Mouse (Mus musculus) C2C12 (cell line): Measurements from ENCODE around the gene Gm18596. TPM values are rescaled to one million over a fixed set of nuclear protein-coding genes. Genes with fewer than 3 reads are reported as not detected.
"Not testable (repeated sequence)": the region's sequence is repeated elsewhere in the genome, so short reads cannot be mapped to it uniquely, and the experiment has no call there.

Experiments
- H3K27me3 ChIP-seq: one replicate; pipeline ENCODE4 v1.6.1; 2011; ENCODE audit not compliant: control insufficient read depth, insufficient read depth, insufficient read length
- H3K36me3 ChIP-seq: one replicate; pipeline ENCODE4 v1.6.1; 2011; ENCODE audit not compliant: control insufficient read depth, insufficient read depth
- H3K4me3 ChIP-seq: one replicate; pipeline ENCODE4 v1.5.1; 2011; ENCODE audit warnings: mild to moderate bottlenecking, control low read depth; ENCODE audit not compliant: poor library complexity, insufficient read depth, severe bottlenecking
- H3K79me2 ChIP-seq: one replicate; pipeline ENCODE4 v1.6.1; 2011; ENCODE audit not compliant: control insufficient read depth, insufficient read depth
- H3K79me3 ChIP-seq: one replicate; pipeline ENCODE4 v1.6.1; 2011; ENCODE audit warnings: low read depth, control low read depth
- H3ac ChIP-seq: one replicate; pipeline ENCODE3; 2011; ENCODE audit warnings: low read depth; ENCODE audit not compliant: control insufficient read depth, insufficient read length
- CEBPB ChIP-seq: IDR thresholded peaks from one replicate; pipeline ENCODE4 v1.6.1; 2011; ENCODE audit warnings: low read depth, mild to moderate bottlenecking, control low read depth, moderate library complexity
- CTCF ChIP-seq: IDR thresholded peaks from one replicate; pipeline ENCODE4 v1.5.1; 2011; ENCODE audit not compliant: control insufficient read depth, insufficient read depth, insufficient read length
- FOSL1 ChIP-seq: IDR thresholded peaks from one replicate; pipeline ENCODE4 v1.8.0; 2011; ENCODE audit warnings: mild to moderate bottlenecking, low read length; ENCODE audit not compliant: poor library complexity, insufficient read depth, severe bottlenecking
- MAX ChIP-seq: IDR thresholded peaks from one replicate; pipeline ENCODE4 v1.6.1; 2011; ENCODE audit warnings: mild to moderate bottlenecking, control low read depth
- MYOD1 ChIP-seq: IDR thresholded peaks from one replicate; pipeline ENCODE4 v1.6.1; 2011; ENCODE audit warnings: low read depth; ENCODE audit not compliant: control insufficient read depth, insufficient read length
- MYOG ChIP-seq: IDR thresholded peaks from one replicate; pipeline ENCODE4 v1.6.1; 2011; ENCODE audit not compliant: control insufficient read depth, insufficient read length; ENCODE audit errors: extremely low read depth
- USF1 ChIP-seq: IDR thresholded peaks from one replicate; pipeline ENCODE4 v1.6.1; 2011; ENCODE audit warnings: low read depth, mild to moderate bottlenecking, control low read depth, moderate library complexity
- polyA plus RNA-seq: library from polyadenylated mRNA; unstranded; fragments of >200 nt; fragmentation: generic; extraction: Trizol; gene quantifications from one replicate; pipeline ENCODE4 v1.2.1, GENCODE M21; 2012; ENCODE audit warnings: missing spikeins

The Gm18596 gene
- polyA plus RNA-seq, 1 experiment: not detected

- no peaks in the 10 kb centered on the region for H3K27me3 ChIP-seq
- no peaks in the 10 kb centered on the region for H3K79me3 ChIP-seq
- no peak for TF ChIP-seq MAX
- no peak for TF ChIP-seq MYOG
- no peak for TF ChIP-seq CTCF
- no peak for TF ChIP-seq USF1
- TF ChIP-seq FOSL1: no peak
- no peak for TF ChIP-seq CEBPB
- no peak for TF ChIP-seq MYOD1
- no peak overlapping the region for H3K4me3 ChIP-seq
- no peaks in the 10 kb centered on the region for H3K79me2 ChIP-seq
- H3ac ChIP-seq: no peak overlapping the region
- no peaks in the 10 kb centered on the region for H3K36me3 ChIP-seq
Observed at GRCm38 (mm10) chr10:77769727-77770126, 27.3 kb upstream of the Gm18596 start.

DNA sequence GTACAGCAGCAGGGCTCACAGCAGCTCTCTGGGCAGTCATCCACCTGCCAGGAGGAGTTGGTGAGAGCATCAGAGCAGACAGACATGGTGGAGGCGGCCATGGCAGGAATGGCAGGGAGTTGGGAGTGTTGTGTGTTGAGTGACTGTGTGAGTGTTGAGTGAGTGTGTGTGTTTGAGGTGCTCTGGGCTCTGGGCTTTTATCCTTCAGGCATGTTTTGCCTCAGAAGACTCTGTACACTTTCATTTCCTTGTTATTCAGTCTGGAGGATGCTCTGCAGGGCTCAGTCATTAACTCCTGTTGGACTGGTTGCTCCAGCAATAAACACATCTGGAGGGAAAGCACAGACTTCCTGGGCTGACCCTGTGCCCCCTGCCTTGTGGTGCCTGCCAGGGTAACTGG lies 17.1 kb upstream of the Gm18596 start, which contains the start of gene Gm3233:
Gene Gm3233 (minus strand): TSS at position 101 of the 400 bp plus-strand sequence.
- not testable (repeated sequence) for H3K79me2 ChIP-seq, H3K4me3 ChIP-seq, H3K27me3 ChIP-seq, H3ac ChIP-seq, H3K79me3 ChIP-seq, H3K36me3 ChIP-seq

DNA sequence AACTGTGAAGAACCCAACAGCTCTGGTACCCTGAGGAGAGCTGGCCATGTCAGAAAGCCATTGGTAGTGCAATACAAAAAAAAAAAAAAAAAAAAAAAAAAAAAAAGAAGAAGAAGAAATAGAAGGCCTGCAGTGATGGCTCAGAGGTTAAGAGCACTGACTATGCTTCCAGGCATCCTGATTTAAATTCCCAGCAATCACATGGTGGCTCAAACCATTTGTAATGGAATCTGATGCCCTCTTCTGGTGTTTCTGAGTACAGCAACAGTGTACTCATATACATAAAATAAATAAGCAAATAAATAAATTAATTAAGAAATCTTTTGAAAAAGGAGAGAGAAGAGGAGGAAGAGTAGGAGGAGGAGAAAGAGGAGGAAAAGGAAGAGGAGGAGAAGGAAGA lies 11.0 kb upstream of the Gm18596 start:
- H3K27me3 ChIP-seq: no peaks in the 10 kb centered on the region
- H3K36me3 ChIP-seq: no peaks in the 10 kb centered on the region
- TF ChIP-seq USF1: no peak
- no peak for TF ChIP-seq CEBPB
- TF ChIP-seq FOSL1: no peak
- TF ChIP-seq MYOG: no peak
- TF ChIP-seq MAX: no peak
- TF ChIP-seq MYOD1: no peak
- TF ChIP-seq CTCF: no peak
- no peak overlapping the region for H3ac ChIP-seq
- no peaks in the 10 kb centered on the region for H3K79me2 ChIP-seq
- H3K79me3 ChIP-seq: no peaks in the 10 kb centered on the region
- no peak overlapping the region for H3K4me3 ChIP-seq

GRCm38 (mm10) chr10:77752312-77752711 lies 9.9 kb upstream of the Gm18596 start:
- not testable (repeated sequence) for H3K79me3 ChIP-seq, H3ac ChIP-seq, H3K79me2 ChIP-seq, H3K36me3 ChIP-seq, H3K4me3 ChIP-seq, H3K27me3 ChIP-seq

DNA sequence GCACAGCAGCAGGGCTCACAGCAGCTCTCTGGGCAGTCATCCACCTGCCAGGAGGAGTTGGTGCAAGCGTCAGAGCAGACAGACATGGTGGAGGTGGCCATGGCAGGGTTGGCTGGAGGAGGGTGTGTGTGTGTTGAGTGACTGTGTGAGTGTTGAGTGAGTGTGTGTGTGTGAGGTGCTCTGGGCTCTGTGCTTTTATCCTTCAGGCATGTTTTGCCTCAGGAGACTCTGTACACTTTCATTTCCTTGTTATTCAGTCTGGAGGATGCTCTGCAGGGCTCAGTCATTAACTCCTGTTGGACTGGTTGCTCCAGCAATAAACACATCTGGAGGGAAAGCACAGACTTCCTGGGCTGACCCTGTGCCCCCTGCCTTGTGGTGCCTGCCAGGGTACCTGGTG lies 8.8 kb upstream of the Gm18596 start, which contains the start of gene Gm9736:
Gene Gm9736 (minus strand): TSS at position 101 of the 400 bp plus-strand sequence.
- H3ac ChIP-seq, H3K79me2 ChIP-seq, H3K27me3 ChIP-seq, H3K36me3 ChIP-seq, H3K79me3 ChIP-seq, H3K4me3 ChIP-seq: not testable (repeated sequence)

GRCm38 (mm10) chr10:77750686-77751085 lies 8.2 kb upstream of the Gm18596 start:
- H3ac ChIP-seq, H3K79me2 ChIP-seq, H3K27me3 ChIP-seq, H3K36me3 ChIP-seq, H3K79me3 ChIP-seq, H3K4me3 ChIP-seq: not testable (repeated sequence)

GRCm38 (mm10) chr10:77738929-77739328 lies 3.5 kb downstream of the Gm18596 start:
- H3K4me3 ChIP-seq: no peak overlapping the region
- no peak overlapping the region for H3ac ChIP-seq
- peaks cover 24% of the 10 kb centered on the region for H3K27me3 ChIP-seq
- no peaks in the 10 kb centered on the region for H3K36me3 ChIP-seq
- H3K79me3 ChIP-seq: no peaks in the 10 kb centered on the region
- TF ChIP-seq MAX: no peak
- TF ChIP-seq USF1: no peak
- no peak for TF ChIP-seq CTCF
- no peak for TF ChIP-seq MYOG
- no peak for TF ChIP-seq MYOD1
- no peak for TF ChIP-seq CEBPB
- no peak for TF ChIP-seq FOSL1
- H3K79me2 ChIP-seq: no peaks in the 10 kb centered on the region
